Mouse (Mus musculus) ovary, adult 2 months (tissue): ENCODE measurements around the gene 4931408C20Rik. TPM values are rescaled to one million over a fixed set of nuclear protein-coding genes. Genes with fewer than 3 reads are reported as not detected.

ENCODE experiments used
- polyA plus RNA-seq: library from polyadenylated mRNA; depleted of rRNA; stranded (reverse); fragments of >200 nt; gene quantifications from 2 replicates; pipeline ENCODE4 v1.2.3, GENCODE M21; 2012; rRNA removed

Gene 4931408C20Rik
- not detected in 2 replicates for polyA plus RNA-seq

GRCm38 (mm10) chr1:26686842-26687760 lies at the start of gene 4931408C20Rik:
Gene 4931408C20Rik (minus strand): TSS chr1:26687460.

